Mouse (Mus musculus) adrenal gland, adult (tissue): ENCODE measurements around the gene Ddt.
"Not testable (repeated sequence)": the region's sequence is repeated elsewhere in the genome, so short reads cannot be mapped to it uniquely, and the experiment has no call there.

Source experiments
- DNase-seq, 2 experiments: peaks; one replicate each; pipeline ENCODE4 v3.0.0; 2022 to 2023; ENCODE audit warnings: low spot score in 1 of 2; ENCODE audit not compliant: inconsistent age in 2 of 2

The Ddt gene

GRCm38 (mm10) chr10:75774102-75774501 is 888 bp upstream of the Ddt start:
- DNase-seq = peak in 1 of 2 experiments; percentile 33

- DNase-seq = not testable (repeated sequence)
These were observed 5.5 kb downstream of the Ddt start for GRCm38 (mm10) chr10:75767756-75768155.

- DNase-seq = no peak
These were observed 6.4 kb downstream of the Ddt start for GRCm38 (mm10) chr10:75766856-75767255.

- DNase-seq = peak; percentile 72 to 91
These were observed 8.4 kb downstream of the Ddt start for GRCm38 (mm10) chr10:75764519-75765473.

GRCm38 (mm10) chr10:75763682-75764518 is 9.3 kb downstream of the Ddt start, which contains the start of gene Cabin1:
Gene Cabin1, minus strand, starts transcription at chr10:75764341.
- DNase-seq = peak; percentile 97 to 99

- no peak for DNase-seq
These were observed 10.8 kb downstream of the Ddt start for GRCm38 (mm10) chr10:75762413-75762812.

GRCm38 (mm10) chr10:75760311-75760710 is 12.9 kb downstream of the Ddt start:
- DNase-seq = no peak

GRCm38 (mm10) chr10:75756719-75757118 is 16.5 kb downstream of the Ddt start:
- DNase-seq = no peak

- peak; percentile 66 to 93 for DNase-seq
These were observed 29.2 kb downstream of the Ddt start for GRCm38 (mm10) chr10:75744017-75744416.

GRCm38 (mm10) chr10:75743369-75743768 is 29.8 kb downstream of the Ddt start:
- DNase-seq = no peak

GRCm38 (mm10) chr10:75740866-75741265 is 32.3 kb downstream of the Ddt start:
- peak in 1 of 2 experiments; percentile 82 for DNase-seq

GRCm38 (mm10) chr10:75725449-75725848 is 47.8 kb downstream of the Ddt start:
- DNase-seq = no peak
